Mouse (Mus musculus) spleen, adult 2 months (tissue): ENCODE results near the gene Mrpl20.

Experiments used
- CTCF ChIP-seq: fragments of 200-500 bp; IDR thresholded peaks from 2 replicates; pipeline ENCODE4 v1.5.1; 2011; ENCODE audit warnings: mild to moderate bottlenecking, inconsistent platforms; ENCODE audit not compliant: insufficient read depth, insufficient read length, insufficient replicate concordance; ENCODE audit errors: extremely low read depth
- POLR2A ChIP-seq: fragments of 200-500 bp; IDR thresholded peaks from 2 replicates; pipeline ENCODE4 v1.6.1; 2011; ENCODE audit warnings: low read depth, low read length, inconsistent platforms

GRCm38 (mm10) chr4:155757011-155757410, 45.7 kb upstream of the Mrpl20 start:
- TF ChIP-seq CTCF (no peak), POLR2A (no peak)
